Comparison of ENCODE assay signal across 27 mouse cellular contexts in the genomic region with DNA sequence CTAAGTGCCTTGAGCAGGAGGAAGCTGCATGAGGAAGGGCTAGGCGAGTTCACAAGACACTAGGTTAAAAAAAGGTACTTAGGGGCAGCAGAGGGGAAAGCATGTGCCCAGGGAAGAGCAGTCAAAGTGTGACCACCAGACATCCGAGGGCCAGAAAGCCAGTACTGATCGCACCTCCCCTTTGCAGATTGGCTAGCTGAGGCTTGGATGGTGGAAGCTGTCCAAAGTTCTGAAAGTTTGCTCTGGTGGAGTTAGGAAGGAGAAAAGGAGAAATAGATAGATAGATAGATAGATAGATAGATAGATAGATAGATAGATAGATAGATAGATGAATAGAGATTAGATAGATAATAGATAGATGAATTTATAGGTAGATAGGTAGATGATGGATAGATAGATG. TPM values are rescaled to one million over a fixed set of nuclear protein-coding genes. Genes with fewer than 3 reads are reported as not detected.
DNase-seq lines count a peak whose midpoint lies in the region; TF ChIP-seq lines count a peak whose summit lies in the region.
"Had no signal": no experiment of that assay in that cellular context is flagged by ENCODE, and none has a peak within 500 bp of the region (broad histone marks: within the 10 kb centered on the region; RNA-seq: fewer than 3 reads in every experiment).

No protein-coding gene starts in this region.

- H3K79me2 ChIP-seq in myocyte (ENCODE audit: control insufficient read depth, insufficient read depth), result no peaks in the 10 kb centered on the region

- H3K4me3 ChIP-seq in myocyte, result no peak overlapping the region
- H3K4me3 ChIP-seq: embryonic facial prominence, embryonic 10.5 days; embryonic facial prominence, embryonic 13.5 days; erythroblast, embryonic 14.5 days; forebrain, embryonic 12.5 days; forebrain, embryonic 15.5 days; heart, embryonic 12.5 days; heart, embryonic 15.5 days; hindbrain, embryonic 10.5 days; hindbrain, embryonic 13.5 days had no signal

- no peak overlapping the region for H3K4me2 ChIP-seq in myocyte (ENCODE audit: low read depth)
- H3K4me2 ChIP-seq: embryonic facial prominence, embryonic 13.5 days; forebrain, embryonic 12.5 days; forebrain, embryonic 15.5 days; heart, embryonic 12.5 days; heart, embryonic 15.5 days; hindbrain, embryonic 13.5 days had no signal

- TF ChIP-seq POLR2A in myocyte (IDR thresholded peaks at IDR 0.05; ENCODE audit: insufficient read length, low read depth), result no peak

- H3K36me3 ChIP-seq in myocyte (ENCODE audit: control insufficient read depth, insufficient read depth), result no peaks in the 10 kb centered on the region
- H3K36me3 ChIP-seq: embryonic facial prominence, embryonic 10.5 days; embryonic facial prominence, embryonic 13.5 days; forebrain, embryonic 12.5 days; forebrain, embryonic 15.5 days; heart, embryonic 12.5 days; heart, embryonic 15.5 days; hindbrain, embryonic 10.5 days; hindbrain, embryonic 13.5 days had no signal

- peaks cover 79% of the 10 kb centered on the region for H3K27me3 ChIP-seq in myocyte (ENCODE audit: control insufficient read depth, insufficient read depth, insufficient read length)

- H3ac ChIP-seq in myocyte (ENCODE audit: control insufficient read depth, insufficient read length), result no peak overlapping the region

- peak; percentile 47 for DNase-seq in 3T3-L1 (ENCODE audit: low read depth, low spot score)
- DNase-seq in 416B (ENCODE audit: low read depth), result peak; percentile 21
- peak; percentile 54 for DNase-seq in NIH3T3 (ENCODE audit: low read depth)
- DNase-seq in urinary bladder, postnatal 14 days (ENCODE audit: low spot score), result no peak
- DNase-seq in layer of hippocampus, adult 8-10 months (ENCODE audit: low spot score in 2 of 2), result no peak
- DNase-seq: adrenal gland, adult 8-10 months; adrenal gland, postnatal 25 days; B cell, adult 2 months; cerebellum, adult 11-12 months; cerebellum, adult 8-10 months; cerebellum, postnatal 10 days; cerebellum, postnatal 36 days; embryo, embryonic 11 days; gastrocnemius, postnatal 25 days; heart, adult 18-20 months; heart, postnatal 10 days; heart, postnatal 36 days had no signal

TF ChIP-seq in myocyte, 11 proteins besides CTCF, POLR2A, EP300 and RAD21:
- TF ChIP-seq REST (IDR thresholded peaks at IDR 0.05; ENCODE audit: insufficient read depth, insufficient read length) (peak; percentile 66), CEBPB (IDR thresholded peaks at IDR 0.05; ENCODE audit: insufficient read depth, poor library complexity, severe bottlenecking) (no peak)

RNA-seq across cellular contexts. Expression of a gene that starts 12.8 kb away (rescaled TPM):
- 461 TPM for polyA plus RNA-seq in myocyte (2012; fragmentation: generic; extraction: Trizol)
- total RNA-seq in layer of hippocampus, adult 8-10 months (2022), result 100 to 1,000 TPM in 3 of 4 experiments, 10 to 100 TPM in 1; 85.5 to 112 (median 106) TPM

RNA-seq across cellular contexts. Expression of a gene that starts 26.9 kb away (rescaled TPM):
- polyA plus RNA-seq in myocyte (2012; fragmentation: generic; extraction: Trizol), result 4.8 TPM
- 10 to 100 TPM in 3 of 4 experiments, 1 to 10 TPM in 1; 9.5 to 14.0 (median 13.1) TPM for total RNA-seq in layer of hippocampus, adult 8-10 months (2022)

RNA-seq across cellular contexts. Expression of a gene that starts 54.6 kb away (rescaled TPM):
- polyA plus RNA-seq in myocyte (2012; fragmentation: generic; extraction: Trizol), result 383 TPM
- total RNA-seq in layer of hippocampus, adult 8-10 months (2022), result 100 to 1,000 TPM; 119 to 130 (median 128) TPM

Comparison
In these comparisons a context has a peak if more than half of its experiments do, and no peak if none do; other contexts are left out.
1. DNase-seq: peak in 3T3-L1 (single experiment), 416B (single experiment) and NIH3T3 (single experiment); none in urinary bladder, postnatal 14 days (single experiment) and layer of hippocampus, adult 8-10 months (0 of 2).